Mouse (Mus musculus) liver, adult 2 months (tissue): ENCODE measurements at regions not wholly inside any gene's neighbourhood (a gene's known extent, or its start where the extent isn't known, plus 50 kb on each side); places are given as distances from the start of the nearest gene placed in this dataset.

Source experiments
- CTCF ChIP-seq: fragments of 200-500 bp; IDR thresholded peaks from 2 replicates; pipeline ENCODE4 v1.5.1; 2011; ENCODE audit warnings: low read depth, low read length, control low read depth
- POLR2A ChIP-seq: fragments of 200-500 bp; IDR thresholded peaks from 2 replicates; pipeline ENCODE4 v1.6.1; 2011; ENCODE audit warnings: low read length, control low read depth; ENCODE audit not compliant: insufficient read depth; ENCODE audit errors: extremely low read depth

GRCm38 (mm10) chr13:107692123-107692830 is 352.0 kb upstream of the Smim15 start:
- TF ChIP-seq CTCF, result no peak
- no peak for TF ChIP-seq POLR2A
